Mouse (Mus musculus) hindbrain, postnatal 0 days (tissue): ENCODE data around the gene Man2b1. TPM values are rescaled to one million over a fixed set of nuclear protein-coding genes. Genes with fewer than 3 reads are reported as not detected.

Source experiments
- ATAC-seq: fragments of 200-750 bp; cut with Nextera tagmentation; 2 replicates; pipeline ENCODE4 v1.8.0; 2017; ENCODE audit warnings: mild to moderate bottlenecking, moderate TSS enrichment, moderate library complexity
- DNase-seq: peaks from one replicate; pipeline ENCODE4 v3.0.0-alpha.2; 2015; ENCODE audit warnings: low spot score
- H3K27ac ChIP-seq: fragments of 300-500 bp; sonication (generic); 2 replicates; pipeline ENCODE4 v1.5.1; 2014; ENCODE audit warnings: mild to moderate bottlenecking
- H3K27me3 ChIP-seq: fragments of 300-500 bp; sonication (generic); 2 replicates; pipeline ENCODE4 v1.6.1; 2014; ENCODE audit warnings: low read length, mixed read lengths; ENCODE audit not compliant: insufficient read depth
- H3K36me3 ChIP-seq: fragments of 300-500 bp; sonication (generic); 2 replicates; pipeline ENCODE4 v1.6.1; 2014; ENCODE audit warnings: low read length, mixed read lengths; ENCODE audit not compliant: insufficient read depth
- H3K4me1 ChIP-seq: fragments of 300-500 bp; sonication (generic); 2 replicates; pipeline ENCODE4 v1.6.1; 2014; ENCODE audit warnings: antibody characterized with exemption, low read length, mixed read lengths; ENCODE audit not compliant: insufficient read depth
- H3K4me2 ChIP-seq: fragments of 300-500 bp; sonication (generic); 2 replicates; pipeline ENCODE4 v1.6.1; 2014; ENCODE audit warnings: low read depth, mild to moderate bottlenecking, low read length, moderate library complexity, mixed read lengths
- H3K4me3 ChIP-seq: fragments of 300-500 bp; sonication (generic); 2 replicates; pipeline ENCODE4 v1.5.1; 2014; ENCODE audit warnings: low read length
- H3K9ac ChIP-seq: fragments of 300-500 bp; sonication (generic); replicated peaks from 2 replicates; pipeline ENCODE4 v1.6.1; 2014; ENCODE audit warnings: mild to moderate bottlenecking, low read length, moderate library complexity, mixed read lengths
- H3K9me3 ChIP-seq: fragments of 300-500 bp; sonication (generic); 2 replicates; pipeline ENCODE4 v1.6.1; 2016; ENCODE audit warnings: low read length, mixed read lengths
- CTCF ChIP-seq: IDR thresholded peaks from 2 replicates; pipeline ENCODE4 v1.5.1; 2016; ENCODE audit warnings: antibody characterized with exemption, control low read depth, low read depth
- WGBS: fragments of 180-500 bp; shearing (Covaris S2); extraction: QIAGEN DNeasy Blood & Tissue Kit; methylation state at CpG from one replicate; pipeline ENCODE4 v1.1.7; 2014; 5-methylcytosine and 5-hydroxymethylcytosine counted together
- polyA plus RNA-seq: library from polyadenylated mRNA; unstranded; fragments of >200 nt; fragmentation: Nextera tagmentation; extraction: Ambion mirVana; gene quantifications from 2 replicates; pipeline ENCODE4 v1.2.1, GENCODE M21; 2015
- total RNA-seq: library from RNA; depleted of rRNA; stranded (reverse); fragments of >200 nt; gene quantifications from 2 replicates; pipeline ENCODE4 v1.2.3, GENCODE M21; 2014

Gene Man2b1
- total and polyA plus RNA-seq, 2 experiments from 2014 or later: 22.5 to 32.9 TPM

DNA sequence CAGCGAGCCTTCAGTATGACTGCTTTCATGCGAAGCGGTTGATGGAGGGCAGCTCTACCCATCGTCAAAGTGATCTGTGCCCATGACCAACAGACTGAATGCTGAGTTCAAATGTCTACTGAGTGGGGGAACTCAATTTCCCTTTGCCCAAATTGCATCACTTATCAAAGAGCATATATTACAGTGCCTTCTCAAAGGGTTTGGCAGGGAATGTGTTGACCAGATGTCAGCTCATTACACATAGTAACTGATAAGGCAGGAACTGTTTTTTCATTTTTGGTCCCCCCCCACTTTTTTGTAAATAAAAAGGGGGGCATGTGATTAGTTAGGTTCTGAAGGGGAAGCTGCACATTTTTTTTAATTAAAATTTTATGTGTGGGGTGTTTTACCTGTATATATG lies 20.5 kb upstream of the Man2b1 start:
- Histone ChIP-seq H3K27ac (no peak overlapping the region), H3K9ac (no peak overlapping the region), H3K36me3 (peaks cover 21% of the 10 kb centered on the region; the same call in 1 of the 2 replicates), H3K4me1 (peaks cover 11% of the 10 kb centered on the region), H3K27me3 (no peaks in the 10 kb centered on the region), H3K4me2 (no peak overlapping the region), H3K9me3 (no peaks in the 10 kb centered on the region), H3K4me3 (no peak overlapping the region)
- no peak for ATAC-seq
- 95% methylated on average over 4 of the region's 4 CpGs for WGBS
- TF ChIP-seq CTCF: no peak
- DNase-seq: no peak

DNA sequence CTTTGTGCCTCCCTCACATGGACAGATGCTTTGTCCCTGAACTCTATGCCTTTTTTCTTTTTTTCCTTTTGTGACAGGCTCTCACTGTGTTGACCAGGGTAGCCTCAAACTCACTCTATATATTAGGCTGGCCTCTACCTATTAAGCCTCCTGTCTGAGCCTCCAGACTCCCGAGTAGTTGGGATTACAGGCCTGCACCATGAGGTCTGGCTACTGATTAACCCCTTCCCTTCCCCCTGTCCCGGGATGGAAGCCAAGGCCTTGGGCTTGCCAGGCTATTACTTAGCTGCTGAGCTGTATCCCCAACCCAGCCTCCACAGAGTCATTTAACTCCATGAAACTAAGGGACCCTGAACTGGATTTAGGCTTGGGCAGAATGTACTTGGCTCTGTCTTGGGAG lies 17.9 kb upstream of the Man2b1 start:
- H3K36me3 ChIP-seq: peaks cover 21% of the 10 kb centered on the region; the same call in 1 of the 2 replicates
- H3K4me3 ChIP-seq: no peak overlapping the region
- H3K9me3 ChIP-seq: no peaks in the 10 kb centered on the region
- WGBS: 34% methylated on average over 2 of the region's 2 CpGs
- TF ChIP-seq CTCF: no peak
- ATAC-seq: no peak
- H3K9ac ChIP-seq: no peak overlapping the region
- no peak for DNase-seq
- no peak overlapping the region for H3K27ac ChIP-seq
- H3K27me3 ChIP-seq: no peaks in the 10 kb centered on the region
- peaks cover 11% of the 10 kb centered on the region for H3K4me1 ChIP-seq
- H3K4me2 ChIP-seq: no peak overlapping the region

DNA sequence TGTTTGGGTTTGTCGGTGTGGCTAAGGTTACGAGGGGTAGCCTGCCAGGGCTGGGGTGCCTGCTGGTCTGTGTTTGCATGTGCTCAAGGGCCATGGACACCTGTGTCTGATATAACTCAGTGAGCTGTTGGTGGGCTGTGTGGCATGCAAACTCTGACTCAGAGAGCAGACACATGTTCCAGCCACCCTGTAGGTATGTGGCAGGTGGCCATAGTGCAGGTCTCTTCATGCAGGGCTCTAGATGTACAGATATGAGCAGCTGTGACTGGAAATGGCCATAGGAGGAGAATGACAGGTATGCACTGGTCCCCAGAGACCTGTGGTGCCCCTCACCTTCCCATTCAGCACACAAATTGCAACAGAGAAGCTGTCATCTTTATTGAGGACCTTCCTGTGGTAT lies 15.9 kb upstream of the Man2b1 start:
- Histone ChIP-seq H3K9me3 (no peaks in the 10 kb centered on the region), H3K27ac (no peak overlapping the region), H3K9ac (no peak overlapping the region), H3K4me3 (no peak overlapping the region), H3K36me3 (peaks cover 21% of the 10 kb centered on the region; the same call in 1 of the 2 replicates), H3K4me1 (0 out of 2 replicates have a peak, but pooled peaks cover under 1% of the 10 kb centered on the region), H3K4me2 (no peak overlapping the region), H3K27me3 (no peaks in the 10 kb centered on the region)
- no peak for DNase-seq
- WGBS: 87% methylated on average over 2 of the region's 2 CpGs
- ATAC-seq: no peak
- TF ChIP-seq CTCF: no peak

DNA sequence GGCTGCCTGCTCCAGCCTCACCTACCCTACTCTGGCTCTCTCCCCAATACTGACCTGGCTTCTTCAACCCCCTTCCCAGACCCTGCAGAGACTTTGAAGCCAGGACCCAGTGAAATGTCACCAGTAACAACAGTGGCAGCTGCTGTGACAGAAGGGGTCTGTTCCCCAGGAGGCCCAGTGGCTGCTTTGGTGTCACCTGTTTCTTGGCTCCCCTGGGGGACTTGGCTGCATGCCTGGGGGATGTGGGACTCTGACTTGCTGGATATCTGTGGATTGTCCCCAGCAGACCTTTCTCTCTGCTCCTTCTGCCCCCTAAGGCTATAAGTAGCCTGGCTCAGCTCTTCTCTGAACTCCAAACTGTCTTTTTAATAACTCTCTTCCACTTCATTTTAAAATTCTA lies 15.1 kb upstream of the Man2b1 start, which contains the start of gene Gm5741:
TSS of gene Gm5741 (minus strand) at position 1 of the 400 bp plus-strand sequence.
- Histone ChIP-seq H3K9me3 (no peaks in the 10 kb centered on the region), H3K27me3 (no peaks in the 10 kb centered on the region), H3K9ac (no peak within 1 kb of the TSS), H3K27ac (no peak within 1 kb of the TSS), H3K4me3 (no peak within 1 kb of the TSS), H3K4me1 (0 out of 2 replicates have a peak, but pooled peaks cover 6% of the 10 kb centered on the region), H3K4me2 (no peak within 1 kb of the TSS), H3K36me3 (peaks cover 21% of the 10 kb centered on the region; the same call in 1 of the 2 replicates)
- ATAC-seq (no peak), DNase-seq (no peak)
- TF ChIP-seq CTCF: no peak

DNA sequence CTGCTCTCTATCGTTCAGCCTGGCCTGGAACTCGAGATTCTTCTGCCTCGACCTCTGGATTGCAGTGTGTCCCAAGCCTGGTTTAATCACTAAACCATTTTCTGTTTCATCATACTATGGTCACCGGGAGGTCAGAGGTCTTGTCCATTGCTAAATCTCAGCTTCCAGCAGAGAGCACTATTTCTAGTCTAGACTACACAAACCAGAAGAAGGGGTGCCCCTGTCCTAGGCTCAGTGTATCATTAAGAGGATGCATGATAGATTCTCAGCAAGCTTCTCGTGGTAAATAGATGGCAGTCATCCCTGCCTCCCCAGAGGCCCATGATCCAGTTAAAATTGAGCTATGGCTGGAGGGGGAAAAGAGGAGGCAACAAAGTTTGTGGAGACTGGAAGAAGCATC lies 12.0 kb upstream of the Man2b1 start:
- ATAC-seq (no peak), DNase-seq (no peak)
- H3K36me3 ChIP-seq: peaks cover 37% of the 10 kb centered on the region
- H3K27me3 ChIP-seq: no peaks in the 10 kb centered on the region
- H3K27ac ChIP-seq: peak overlapping the region; percentile 94
- no peaks in the 10 kb centered on the region for H3K9me3 ChIP-seq
- 84% methylated on average over 5 of the region's 5 CpGs for WGBS
- no peak for TF ChIP-seq CTCF
- peak overlapping the region; percentile 88; the same call in 1 of the 2 replicates for H3K9ac ChIP-seq
- 0 out of 2 replicates have a peak, but pooled peaks cover 6% of the 10 kb centered on the region for H3K4me1 ChIP-seq
- peak overlapping the region; percentile 91 for H3K4me3 ChIP-seq
- peak overlapping the region; percentile 85 for H3K4me2 ChIP-seq

DNA sequence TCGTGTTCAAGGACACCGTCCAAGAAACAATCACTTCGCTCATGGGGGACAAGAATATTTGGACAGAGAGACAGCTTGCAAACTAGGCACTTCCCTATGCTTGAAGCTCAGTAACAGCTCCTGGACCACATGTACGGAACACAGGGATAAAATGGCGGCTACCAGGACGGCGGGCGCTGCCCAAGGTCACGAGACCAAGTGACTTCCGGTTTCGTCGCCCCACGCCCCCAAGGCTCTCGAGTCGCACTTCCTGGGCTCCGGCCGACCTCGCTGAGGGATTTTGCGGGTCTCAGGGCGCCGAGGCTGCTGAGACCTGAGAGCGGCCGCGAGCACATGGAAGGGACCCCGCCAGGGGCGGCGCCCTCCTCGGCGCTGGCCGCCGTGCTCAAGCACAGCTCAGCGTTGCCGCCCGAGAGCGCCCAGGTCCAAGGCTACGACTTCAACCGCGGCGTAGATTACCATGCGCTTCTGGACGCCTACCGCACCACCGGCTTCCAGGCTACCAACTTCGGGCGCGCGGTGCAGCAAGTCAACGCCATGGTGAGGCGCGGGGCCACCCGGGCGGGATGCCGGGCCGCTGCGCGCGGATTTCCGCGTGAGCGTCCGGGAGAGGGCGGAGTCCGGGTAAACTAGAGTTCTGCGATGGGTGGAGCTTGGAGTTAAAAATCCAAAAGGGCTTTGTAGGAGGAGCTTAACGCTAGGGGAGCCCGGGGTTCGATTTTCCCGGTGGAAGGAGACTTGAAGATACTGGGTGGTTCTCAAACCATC lies 11.4 kb upstream of the Man2b1 start, which contains the start of gene Dhps:
TSS of gene Dhps (plus strand) at position 244 of the 768 bp plus-strand sequence.
- Histone ChIP-seq H3K4me2 (peak within 1 kb of the TSS; percentile 85), H3K27ac (peak within 1 kb of the TSS; percentile 94), H3K4me3 (peak within 1 kb of the TSS; percentile 91), H3K9ac (peak within 1 kb of the TSS; percentile 88), H3K27me3 (no peaks in the 10 kb centered on the region), H3K36me3 (peaks cover 34% of the 10 kb centered on the region), H3K9me3 (no peaks in the 10 kb centered on the region), H3K4me1 (0 out of 2 replicates have a peak, but pooled peaks cover 6% of the 10 kb centered on the region)
- DNase-seq (peak; percentile 96), ATAC-seq (peak; percentile 92)
- peak; percentile 21; the same call in 1 of the 2 replicates for TF ChIP-seq CTCF
- under 1% methylated on average over 65 of the region's 68 CpGs for WGBS
